Mouse (Mus musculus) neural tube, embryonic 14.5 days (tissue): Measurements from ENCODE around the gene Rps6ka2. TPM values are rescaled to one million over a fixed set of nuclear protein-coding genes. Genes with fewer than 3 reads are reported as not detected.

ENCODE experiments used
- ATAC-seq: fragments of 200-750 bp; cut with Nextera tagmentation; 2 replicates; pipeline ENCODE4 v1.8.0; 2017; ENCODE audit warnings: low read depth, mild to moderate bottlenecking, moderate TSS enrichment, moderate library complexity
- H3K27ac ChIP-seq: fragments of 300-500 bp; sonication (generic); 2 replicates; pipeline ENCODE4 v1.5.1; 2014; ENCODE audit warnings: low read depth, mild to moderate bottlenecking, control low read depth, low read length, moderate library complexity, mixed read lengths
- H3K27me3 ChIP-seq: fragments of 300-500 bp; sonication (generic); 2 replicates; pipeline ENCODE4 v1.6.1; 2014; ENCODE audit warnings: low read length; ENCODE audit not compliant: control insufficient read depth, insufficient read depth
- H3K36me3 ChIP-seq: fragments of 300-500 bp; sonication (generic); 2 replicates; pipeline ENCODE4 v1.6.1; 2014; ENCODE audit warnings: low read length, mixed read lengths; ENCODE audit not compliant: control insufficient read depth, insufficient read depth
- H3K4me1 ChIP-seq: fragments of 300-500 bp; sonication (generic); 2 replicates; pipeline ENCODE4 v1.6.1; 2014; ENCODE audit warnings: low read length; ENCODE audit not compliant: control insufficient read depth, insufficient read depth
- H3K4me2 ChIP-seq: fragments of 300-500 bp; sonication (generic); 2 replicates; pipeline ENCODE4 v1.6.1; 2014; ENCODE audit warnings: mild to moderate bottlenecking, low read depth, low read length, control low read depth
- H3K4me3 ChIP-seq: fragments of 300-500 bp; sonication (generic); 2 replicates; pipeline ENCODE4 v1.5.1; 2014; ENCODE audit warnings: low read depth, low read length, control low read depth, mixed read lengths
- H3K9ac ChIP-seq: fragments of 300-500 bp; sonication (generic); replicated peaks from 2 replicates; pipeline ENCODE4 v1.6.1; 2014; ENCODE audit warnings: low read depth, mild to moderate bottlenecking, control low read depth, low read length, mixed read lengths
- H3K9me3 ChIP-seq: fragments of 300-500 bp; sonication (generic); 2 replicates; pipeline ENCODE4 v1.6.1; 2016; ENCODE audit warnings: low read length; ENCODE audit not compliant: control insufficient read depth
- WGBS: fragments of 180-500 bp; shearing (Covaris S2); extraction: QIAGEN DNeasy Blood & Tissue Kit; methylation state at CpG from one replicate; pipeline ENCODE4 v1.1.7; 2014; 5-methylcytosine and 5-hydroxymethylcytosine counted together
- polyA plus RNA-seq: library from polyadenylated mRNA; unstranded; fragments of >200 nt; fragmentation: Nextera tagmentation; extraction: Ambion mirVana; gene quantifications from 2 replicates; pipeline ENCODE4 v1.2.1, GENCODE M21; 2014

Rps6ka2 gene
- polyA plus RNA-seq, 1 experiment from 2014 or later, result 20.7 TPM

DNA sequence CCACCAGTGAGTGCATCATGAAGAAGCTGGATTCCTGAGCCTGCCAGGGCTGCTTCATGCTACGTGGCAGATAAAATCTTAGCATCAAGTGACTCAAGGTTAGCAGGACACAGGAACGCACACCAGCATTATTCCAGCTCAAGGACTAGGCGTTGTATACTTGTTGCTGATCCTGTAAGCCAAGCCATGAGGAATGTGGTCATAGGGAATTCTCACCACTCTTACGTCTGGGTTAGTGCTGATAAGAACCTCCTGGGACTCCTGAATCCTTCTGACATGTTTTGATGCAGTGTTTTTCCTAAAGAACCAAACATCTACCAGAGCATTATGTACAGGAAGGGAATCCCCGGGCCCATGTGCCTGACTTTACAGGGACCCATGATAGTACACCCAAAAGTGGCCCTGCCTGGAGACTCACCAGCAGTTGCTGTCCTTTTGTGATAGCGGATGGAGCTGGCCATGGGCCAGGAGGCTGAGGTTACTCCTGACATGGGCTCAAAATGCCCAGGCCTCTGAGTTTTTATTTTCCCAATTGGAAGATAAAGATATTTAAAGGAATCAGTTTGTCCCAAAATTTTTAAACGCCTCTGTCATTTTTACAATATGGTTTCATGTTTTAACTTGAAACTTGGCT, 25.9 kb upstream of the Rps6ka2 start:
- H3K9ac ChIP-seq, result no peak overlapping the region
- H3K4me1 ChIP-seq, result no peaks in the 10 kb centered on the region
- H3K4me2 ChIP-seq, result no peak overlapping the region
- no peak for ATAC-seq
- no peaks in the 10 kb centered on the region for H3K27me3 ChIP-seq
- WGBS, result 83% methylated on average over 7 of the region's 7 CpGs
- H3K36me3 ChIP-seq, result no peaks in the 10 kb centered on the region
- no peak overlapping the region for H3K4me3 ChIP-seq
- H3K27ac ChIP-seq, result no peak overlapping the region
- no peaks in the 10 kb centered on the region for H3K9me3 ChIP-seq

DNA sequence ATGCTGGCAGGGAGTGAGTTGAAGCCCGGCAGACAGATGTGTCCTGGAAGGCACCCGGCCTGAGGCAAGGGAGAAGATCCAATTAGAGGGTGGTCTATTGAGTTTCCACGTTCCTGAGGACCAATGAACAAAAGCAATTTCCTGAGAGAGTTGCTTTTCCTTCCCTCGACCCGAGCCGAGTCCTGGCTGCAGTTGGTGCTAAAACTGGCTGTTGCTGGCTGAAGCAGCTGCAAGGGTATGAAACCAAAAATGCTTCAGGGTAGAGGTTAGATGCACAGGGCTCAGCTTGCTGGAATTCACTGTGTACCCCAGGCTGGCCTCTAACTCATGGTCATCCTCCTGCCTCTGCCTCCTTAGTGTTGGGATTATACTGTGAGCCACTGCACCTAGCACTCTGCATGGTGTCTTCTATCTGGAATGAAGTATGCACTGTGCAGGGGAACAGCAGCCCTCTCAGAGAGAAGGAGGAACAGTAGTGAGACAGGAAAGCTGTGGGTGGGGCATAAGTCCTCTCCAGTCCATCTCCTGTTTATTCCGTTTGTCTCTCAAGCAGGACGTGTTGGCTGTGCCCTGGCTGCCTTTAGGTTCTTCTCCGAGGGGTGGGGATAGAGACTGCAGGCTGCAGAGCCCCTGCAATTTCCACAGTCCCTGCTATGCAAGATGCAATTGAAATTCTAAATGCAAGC, 24.4 kb upstream of the Rps6ka2 start:
- Histone ChIP-seq H3K27ac (no peak overlapping the region), H3K4me2 (no peak overlapping the region), H3K4me3 (no peak overlapping the region), H3K4me1 (no peaks in the 10 kb centered on the region), H3K9me3 (no peaks in the 10 kb centered on the region), H3K9ac (no peak overlapping the region), H3K36me3 (no peaks in the 10 kb centered on the region), H3K27me3 (no peaks in the 10 kb centered on the region)
- 44% methylated on average over 9 of the region's 9 CpGs for WGBS
- ATAC-seq, result no peak

DNA sequence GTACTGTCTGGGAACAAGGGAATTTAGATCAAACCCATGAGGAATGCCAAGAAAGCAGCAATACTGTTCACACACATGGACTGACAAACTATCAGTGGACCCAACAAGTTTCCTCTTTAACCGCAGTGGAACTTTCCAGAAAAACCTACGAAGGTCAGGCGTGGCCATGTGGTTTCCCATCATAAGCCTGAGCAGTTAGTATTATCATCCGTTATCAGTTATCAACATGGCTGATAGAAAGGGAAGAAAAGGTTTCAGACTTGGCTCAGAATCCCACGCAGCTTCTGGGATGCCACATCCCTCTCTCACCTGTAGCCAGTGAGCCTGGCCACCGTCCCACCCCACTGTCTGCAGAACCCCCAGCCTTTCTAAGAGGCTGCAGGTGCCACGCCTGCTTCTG, 23.4 kb upstream of the Rps6ka2 start:
- Histone ChIP-seq H3K4me3 (no peak overlapping the region), H3K4me2 (no peak overlapping the region), H3K27me3 (no peaks in the 10 kb centered on the region), H3K9ac (no peak overlapping the region), H3K4me1 (no peaks in the 10 kb centered on the region), H3K36me3 (no peaks in the 10 kb centered on the region), H3K9me3 (no peaks in the 10 kb centered on the region), H3K27ac (no peak overlapping the region)
- no peak for ATAC-seq
- WGBS, result 92% methylated on average over 7 of the region's 7 CpGs

DNA sequence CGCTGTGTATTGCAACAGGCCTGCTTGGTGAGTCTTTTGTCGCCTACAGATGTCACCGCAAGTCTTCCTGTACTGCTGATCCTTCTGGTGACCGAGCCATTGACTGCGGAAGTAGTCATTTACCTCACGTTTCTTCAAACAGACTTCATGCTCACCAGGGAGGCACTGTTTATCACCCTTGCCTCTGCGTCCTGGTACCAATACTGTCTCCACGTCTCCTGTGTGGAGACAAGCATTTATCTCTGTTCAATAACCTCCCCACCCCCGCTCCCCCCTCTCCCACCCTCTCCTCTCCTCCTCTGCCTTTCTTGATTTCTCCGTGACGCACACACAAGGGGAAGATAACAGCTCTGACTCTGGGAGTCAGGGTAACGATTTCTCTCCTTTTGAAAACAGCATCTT, 22.0 kb upstream of the Rps6ka2 start:
- H3K9me3 ChIP-seq, result no peaks in the 10 kb centered on the region
- WGBS, result 33% methylated on average over 12 of the region's 12 CpGs
- no peak overlapping the region for H3K9ac ChIP-seq
- no peak for ATAC-seq
- no peak overlapping the region for H3K27ac ChIP-seq
- H3K27me3 ChIP-seq, result no peaks in the 10 kb centered on the region
- no peak overlapping the region for H3K4me2 ChIP-seq
- H3K4me3 ChIP-seq, result no peak overlapping the region
- H3K36me3 ChIP-seq, result no peaks in the 10 kb centered on the region
- H3K4me1 ChIP-seq, result no peaks in the 10 kb centered on the region

GRCm38 (mm10) chr17:7149328-7150195, 20.4 kb upstream of the Rps6ka2 start:
- no peak overlapping the region for H3K4me3 ChIP-seq
- H3K4me1 ChIP-seq, result no peaks in the 10 kb centered on the region
- no peak for ATAC-seq
- no peaks in the 10 kb centered on the region for H3K36me3 ChIP-seq
- WGBS, result 94% methylated on average over 11 of the region's 11 CpGs
- no peak overlapping the region for H3K27ac ChIP-seq
- no peaks in the 10 kb centered on the region for H3K9me3 ChIP-seq
- H3K27me3 ChIP-seq, result no peaks in the 10 kb centered on the region
- no peak overlapping the region for H3K9ac ChIP-seq
- no peak overlapping the region for H3K4me2 ChIP-seq

- Histone ChIP-seq H3K9me3 (no peaks in the 10 kb centered on the region), H3K27ac (no peak overlapping the region), H3K27me3 (no peaks in the 10 kb centered on the region), H3K4me2 (no peak overlapping the region), H3K36me3 (no peaks in the 10 kb centered on the region), H3K4me3 (no peak overlapping the region), H3K9ac (no peak overlapping the region), H3K4me1 (no peaks in the 10 kb centered on the region)
- 75% methylated on average over 6 of the region's 6 CpGs for WGBS
- no peak for ATAC-seq
Measured at GRCm38 (mm10) chr17:7151446-7152100, 18.3 kb upstream of the Rps6ka2 start.

- no peaks in the 10 kb centered on the region for H3K4me1 ChIP-seq
- H3K27ac ChIP-seq, result no peak overlapping the region
- ATAC-seq, result no peak
- no peak overlapping the region for H3K9ac ChIP-seq
- no peaks in the 10 kb centered on the region for H3K36me3 ChIP-seq
- H3K4me2 ChIP-seq, result no peak overlapping the region
- H3K4me3 ChIP-seq, result no peak overlapping the region
- H3K27me3 ChIP-seq, result no peaks in the 10 kb centered on the region
- H3K9me3 ChIP-seq, result no peaks in the 10 kb centered on the region
- WGBS, result 95% methylated on average over 7 of the region's 7 CpGs
Measured at GRCm38 (mm10) chr17:7152662-7153061, 17.3 kb upstream of the Rps6ka2 start.

DNA sequence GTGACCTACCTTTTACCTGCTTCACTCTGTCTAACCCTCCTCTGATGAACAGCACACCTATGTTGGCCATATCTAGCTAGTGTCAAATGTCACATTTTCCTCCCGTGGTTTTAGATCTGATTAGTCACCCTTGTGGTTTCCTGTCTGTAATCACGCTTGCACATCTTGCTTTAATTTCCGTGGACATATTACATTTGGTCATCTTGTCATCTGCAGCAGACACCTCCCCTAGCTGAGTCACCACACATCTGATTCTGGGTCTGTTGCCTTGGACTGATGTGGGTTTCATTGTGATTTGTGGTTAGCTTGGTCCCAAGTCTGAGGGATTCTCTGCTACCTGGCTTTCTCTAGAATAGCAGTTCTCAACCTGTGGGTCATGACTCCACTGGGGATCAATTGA, 6.0 kb upstream of the Rps6ka2 start:
- no peak overlapping the region for H3K4me3 ChIP-seq
- no peaks in the 10 kb centered on the region for H3K9me3 ChIP-seq
- no peaks in the 10 kb centered on the region for H3K27me3 ChIP-seq
- no peak for ATAC-seq
- WGBS, result 89% methylated on average over 3 of the region's 3 CpGs
- no peak overlapping the region for H3K4me2 ChIP-seq
- no peaks in the 10 kb centered on the region for H3K36me3 ChIP-seq
- H3K27ac ChIP-seq, result no peak overlapping the region
- H3K4me1 ChIP-seq, result 0 out of 2 replicates have a peak, but pooled peaks cover 4% of the 10 kb centered on the region
- H3K9ac ChIP-seq, result no peak overlapping the region
